Mouse (Mus musculus) cerebellum, adult 9-10 months (tissue): ENCODE data around the gene Fcrl1.
A peak's percentile ranks its signal among the peaks of the same experiment; 100 is the strongest.

ENCODE experiments used
- DNase-seq: peaks from one replicate; pipeline ENCODE4 v3.0.0; 2022

Gene Fcrl1

GRCm38 (mm10) chr3:87411150-87411549 lies 35.0 kb downstream of the Fcrl1 start:
- peak; percentile 17 for DNase-seq

GRCm38 (mm10) chr3:87420645-87421044 lies 44.5 kb downstream of the Fcrl1 start:
- no peak for DNase-seq

- DNase-seq: peak; percentile 22
These were observed 46.3 kb downstream of the Fcrl1 start for GRCm38 (mm10) chr3:87422386-87422910.

- no peak for DNase-seq
These were observed 59.3 kb downstream of the Fcrl1 start, which contains the start of gene Fcrl5 for GRCm38 (mm10) chr3:87435479-87435878. TSS of gene Fcrl5 (plus strand) at chr3:87435773.

- DNase-seq: no peak
These were observed 64.4 kb downstream of the Fcrl1 start for GRCm38 (mm10) chr3:87440586-87440985.

GRCm38 (mm10) chr3:87443968-87444367 lies 67.8 kb downstream of the Fcrl1 start:
- DNase-seq: no peak
